Mouse (Mus musculus) embryonic stem cell, embryonic (primary cell): ENCODE results near the gene Stkld1.

ENCODE experiments used
- CTCF ChIA-PET, 4 experiments: fragments of 300-600 bp in 2 of 4; fragments of 350-600 bp in 2 of 4; sonication (Branson Sonifier 250); formaldehyde crosslinking; loops; one replicate each; lab custom pipeline; 2022; ENCODE audit warnings: inconsistent platforms in 2 of 4; lab: Charles Lee
- POLR2A ChIA-PET, 4 experiments: fragments of 300-600 bp in 2 of 4; fragments of 350-600 bp in 2 of 4; sonication (Branson Sonifier 250); formaldehyde crosslinking; loops; one replicate each; lab custom pipeline; 2022; ENCODE audit warnings: antibody characterized with exemption in 4 of 4, inconsistent platforms in 1 of 4; lab: Charles Lee

Gene Stkld1

DNA sequence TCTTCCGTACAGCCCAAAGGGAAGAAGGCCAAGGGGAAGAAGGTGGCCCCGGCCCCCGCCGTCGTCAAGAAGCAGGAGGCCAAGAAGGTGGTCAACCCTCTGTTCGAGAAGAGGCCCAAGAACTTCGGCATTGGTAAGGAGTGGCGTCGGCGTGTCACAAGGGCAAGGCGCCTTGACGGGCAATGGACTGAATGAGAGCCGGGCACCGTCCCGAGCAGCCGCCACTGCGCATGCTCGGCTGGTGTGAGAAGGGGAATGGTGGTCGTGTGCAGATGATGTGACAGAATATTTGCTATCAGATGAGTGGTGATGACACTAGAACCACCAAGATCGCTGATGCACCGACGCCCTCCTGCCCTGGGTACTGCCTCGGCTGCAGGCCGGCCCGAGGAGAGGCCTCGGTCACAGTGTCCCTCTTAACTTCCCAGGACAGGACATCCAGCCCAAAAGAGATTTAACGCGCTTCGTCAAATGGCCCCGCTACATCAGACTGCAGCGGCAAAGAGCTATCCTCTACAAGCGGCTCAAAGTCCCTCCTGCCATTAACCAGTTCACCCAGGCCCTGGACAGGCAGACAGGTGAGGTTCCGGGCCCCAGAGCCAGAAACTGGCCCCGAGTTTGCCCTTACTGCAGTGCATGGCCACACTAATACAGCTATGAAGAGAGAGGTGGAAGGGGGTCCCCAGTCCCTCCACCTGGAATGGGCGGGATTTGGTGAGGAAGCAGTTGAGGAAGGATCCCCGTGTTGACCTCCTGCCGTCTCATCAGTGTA, 22.7 kb upstream of the Stkld1 start:
- ChIA-PET CTCF (interaction anchor here in 1 of 4 experiments (1.0 kb wide), 1 partner anchor 8 kb away, joined by 4 read pairs; the partner anchor contains the start of gene Surf6), POLR2A (interaction anchor here (0.6 to 13.2 kb wide), 67 partner anchors 8 to 1551 kb away, joined by 3 to 251 read pairs (median 6); partner anchors contain the start of genes Surf6 (in 4 of the 4), Agpat2 (in 3 of the 4), Fam69b (in 1 of the 4) and Qsox2 (in 1 of the 4))

- ChIA-PET CTCF (no interaction called here), POLR2A (interaction anchor here (0.6 to 5.0 kb wide), 82 partner anchors 8 to 1215 kb away, joined by 3 to 136 read pairs (median 6); partner anchors contain the start of genes Surf6 (in 4 of the 4), Agpat2 (in 2 of the 4), Fam69b (in 1 of the 4) and Qsox2 (in 1 of the 4))
These were observed 21.5 kb upstream of the Stkld1 start for GRCm38 (mm10) chr2:26912253-26912770.

DNA sequence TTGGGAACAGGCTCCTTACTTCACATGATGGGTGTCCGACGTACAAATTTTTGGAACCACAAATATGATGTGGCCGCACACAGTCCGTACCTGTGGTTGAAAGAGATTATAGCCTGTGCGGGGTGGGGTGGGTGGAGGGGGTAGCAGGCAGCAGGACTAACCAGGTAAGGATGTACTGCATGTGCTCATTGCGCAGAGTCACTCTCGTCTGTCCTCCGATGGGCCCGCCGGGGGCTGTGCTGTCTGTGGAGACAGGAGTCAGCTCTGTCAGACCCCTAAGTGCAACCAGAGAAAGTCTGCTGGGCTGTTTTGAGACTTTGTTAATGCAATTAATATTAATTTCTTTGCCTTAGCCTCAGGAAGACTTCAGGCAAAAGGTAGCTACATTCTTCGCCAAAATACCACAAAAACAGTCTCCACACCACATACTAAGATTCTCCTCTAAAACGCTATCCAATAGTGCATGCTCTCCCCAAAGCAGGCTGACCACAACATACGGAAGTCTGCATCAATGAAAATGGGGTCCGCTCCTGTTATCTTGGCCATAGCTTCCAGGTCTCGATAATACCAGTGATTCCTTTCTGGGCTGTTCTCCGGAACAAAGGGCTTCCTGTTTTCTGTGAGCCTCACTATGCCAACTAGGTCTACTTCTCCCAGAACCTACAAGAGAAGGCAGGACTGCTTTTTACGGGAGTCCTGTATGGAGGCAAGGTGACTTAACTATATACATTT, 20.3 kb upstream of the Stkld1 start:
- CTCF ChIA-PET: no interaction called here

GRCm38 (mm10) chr2:26914148-26914941, 19.5 kb upstream of the Stkld1 start:
- POLR2A ChIA-PET: interaction anchor here (0.6 to 5.0 kb wide), 18 partner anchors 8 to 469 kb away, joined by 3 to 136 read pairs (median 14); partner anchors contain the start of gene Surf6 (in 4 of the 4)

More for the DNA sequence above, 20.3 kb upstream of the Stkld1 start:
- POLR2A ChIA-PET: interaction anchor here (0.6 to 5.0 kb wide), 29 partner anchors 9 to 468 kb away, joined by 3 to 136 read pairs (median 7); partner anchors contain the start of genes Surf6 (in 4 of the 4) and Slc2a6 (in 1 of the 4)

GRCm38 (mm10) chr2:26915927-26916728, 17.7 kb upstream of the Stkld1 start, which contains the start of the genes Surf2 and Surf1:
Surf2 (plus strand) TSS chr2:26916367.
Surf1 (minus strand) TSS chr2:26916530.
- ChIA-PET CTCF (interaction anchor here in 3 of 4 experiments (0.9 to 3.5 kb wide), 7 partner anchors 8 to 14 kb away, joined by 3 to 11 read pairs (median 5); partner anchors contain the start of gene Surf6 (in 2 of the 3)), POLR2A (interaction anchor here (0.5 to 13.6 kb wide), 33 partner anchors 9 to 1688 kb away, joined by 3 to 251 read pairs (median 5); partner anchors contain the start of genes Surf6 (in 3 of the 4), Med22 (in 1 of the 4), Rpl7a (in 1 of the 4) and Sec16a (in 1 of the 4))

More at GRCm38 (mm10) chr2:26914148-26914941, 19.5 kb upstream of the Stkld1 start:
- CTCF ChIA-PET: no interaction called here

DNA sequence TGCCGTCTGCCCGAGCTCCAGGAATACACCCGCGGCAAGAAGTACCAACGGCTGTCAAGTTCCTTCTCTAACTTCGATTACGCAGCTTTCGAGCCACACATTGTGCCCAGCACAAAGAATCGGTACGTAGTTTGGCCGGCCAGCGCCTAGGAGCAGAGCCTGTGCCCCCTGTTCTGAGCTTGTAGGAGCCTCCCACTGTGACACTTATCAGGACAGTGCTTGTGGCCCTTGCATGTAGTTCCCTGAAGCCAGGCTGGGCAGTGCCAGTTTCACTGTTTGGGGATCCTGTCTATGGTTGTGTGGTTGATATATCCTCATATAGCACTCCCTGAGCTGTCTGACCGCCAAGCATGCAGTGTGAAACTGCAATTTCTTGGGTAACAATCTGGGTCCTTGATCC, 17.1 kb upstream of the Stkld1 start:
- POLR2A ChIA-PET: interaction anchor here (0.7 to 13.6 kb wide), 27 partner anchors 9 to 322 kb away, joined by 3 to 251 read pairs (median 5); partner anchors contain the start of genes Surf6 (in 2 of the 4), Med22 (in 1 of the 4) and Rpl7a (in 1 of the 4)
- CTCF ChIA-PET: interaction anchor here in 3 of 4 experiments (0.9 to 3.5 kb wide), 7 partner anchors 9 to 14 kb away, joined by 3 to 11 read pairs (median 5); partner anchors contain the start of gene Surf6 (in 2 of the 3)

GRCm38 (mm10) chr2:26919684-26920083, 14.2 kb upstream of the Stkld1 start:
- ChIA-PET CTCF (interaction anchor here in 3 of 4 experiments (0.7 to 3.5 kb wide), 3 partner anchors 11 to 98 kb away, joined by 3 to 11 read pairs (median 3); no protein-coding TSS in a partner anchor), POLR2A (interaction anchor here (0.5 to 13.6 kb wide), 20 partner anchors 7 to 511 kb away, joined by 3 to 251 read pairs (median 4); partner anchors contain the start of genes Med22 (in 2 of the 4), Surf6 (in 2 of the 4), Agpat2 (in 1 of the 4) and Inpp5e (in 1 of the 4))

DNA sequence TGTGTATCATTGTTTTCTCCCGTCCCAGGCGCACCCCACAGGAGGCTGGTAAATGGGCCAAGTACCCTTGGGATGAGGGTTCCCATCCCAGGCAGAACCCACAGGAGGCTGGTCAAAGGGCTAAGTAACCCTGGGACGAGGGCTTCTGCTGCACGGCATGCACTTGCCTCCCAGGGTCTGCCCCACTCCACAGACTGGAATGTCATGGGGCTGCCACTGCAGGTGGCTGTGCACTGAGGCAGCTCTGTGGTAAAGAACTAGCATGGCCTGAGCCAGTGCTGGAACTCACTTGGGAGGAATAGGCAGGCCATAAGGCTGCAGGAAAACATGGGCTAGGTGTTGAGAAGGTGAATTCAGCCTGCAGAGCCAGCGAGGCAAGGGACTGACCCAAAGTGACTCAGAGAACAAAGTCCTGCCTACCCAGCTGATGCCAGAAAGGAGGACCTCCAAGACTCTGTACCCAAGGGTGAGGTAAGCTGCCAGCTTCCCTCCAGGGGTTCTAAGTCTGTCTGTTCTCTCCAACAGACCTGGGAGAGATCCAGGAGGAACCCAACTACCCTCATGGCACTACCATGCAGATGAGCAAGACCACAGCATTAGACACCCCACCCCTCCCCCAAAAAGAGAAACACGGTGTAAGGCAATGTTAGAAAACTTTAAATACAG, 13.5 kb upstream of the Stkld1 start:
- ChIA-PET POLR2A (interaction anchor here (1.0 to 13.6 kb wide), 18 partner anchors 7 to 511 kb away, joined by 3 to 251 read pairs (median 7); partner anchors contain the start of genes Surf6 (in 2 of the 4), Agpat2 (in 1 of the 4), Inpp5e (in 1 of the 4) and Med22 (in 1 of the 4)), CTCF (interaction anchor here in 1 of 4 experiments (0.7 kb wide), 1 partner anchor 97 kb away, joined by 3 read pairs; no protein-coding TSS in a partner anchor)

GRCm38 (mm10) chr2:26921784-26922183, 12.1 kb upstream of the Stkld1 start:
- CTCF ChIA-PET: interaction anchor here in 3 of 4 experiments (0.8 to 1.5 kb wide), 4 partner anchors 8 to 15 kb away, joined by 3 to 6 read pairs (median 3); no protein-coding TSS in a partner anchor
- POLR2A ChIA-PET: interaction anchor here (0.8 to 13.6 kb wide), 11 partner anchors 8 to 96 kb away, joined by 3 to 251 read pairs (median 9); partner anchors contain the start of genes Surf6 (in 2 of the 4), Med22 (in 1 of the 4) and Rpl7a (in 1 of the 4)

DNA sequence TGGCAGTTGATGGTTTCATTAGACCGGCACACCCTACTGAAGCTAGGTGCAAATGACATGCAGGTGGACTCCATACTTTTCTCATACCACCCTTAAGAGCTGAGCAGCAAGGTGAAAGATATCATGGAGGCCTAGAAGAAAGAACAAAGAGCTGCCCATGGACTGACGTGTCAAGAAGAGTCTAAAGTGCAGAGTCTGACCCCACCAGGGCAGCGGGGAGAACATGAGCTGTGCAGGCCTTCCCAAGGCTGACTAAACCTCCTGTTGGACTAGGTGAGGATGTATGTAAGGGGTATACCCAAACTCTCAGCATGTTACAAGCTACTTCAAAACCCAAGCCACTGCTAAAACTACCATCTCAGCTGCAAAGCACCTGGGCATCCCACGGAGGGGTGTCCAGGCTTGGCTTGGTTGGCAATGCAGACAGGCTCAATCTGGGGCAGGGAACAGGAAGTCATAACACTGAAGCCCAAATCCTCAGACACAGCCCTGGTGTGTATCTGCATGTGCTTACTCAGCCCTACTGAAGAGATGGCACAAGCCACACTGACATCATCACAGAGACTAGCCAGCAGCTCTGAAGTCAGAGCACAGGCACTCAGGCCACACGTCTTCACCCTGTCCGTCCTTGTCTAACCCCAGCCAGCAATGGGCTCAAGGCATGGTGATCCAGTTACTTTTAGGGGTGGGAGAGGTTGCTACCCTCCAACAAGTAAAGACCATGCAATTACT, 5.9 kb upstream of the Stkld1 start:
- CTCF ChIA-PET: no interaction called here
- POLR2A ChIA-PET: interaction anchor here in 3 of 4 experiments (0.7 to 13.6 kb wide), 12 partner anchors 9 to 111 kb away, joined by 3 to 251 read pairs (median 10); partner anchors contain the start of genes Surf1 (in 2 of the 3), Surf2 (in 2 of the 3), Surf6 (in 2 of the 3) and Med22 (in 1 of the 3)

- ChIA-PET POLR2A (interaction anchor here in 3 of 4 experiments (0.6 to 4.9 kb wide), 29 partner anchors 8 to 326 kb away, joined by 3 to 97 read pairs (median 6); partner anchors contain the start of genes Surf1 (in 3 of the 3), Surf2 (in 3 of the 3), Med22 (in 2 of the 3) and Rpl7a (in 2 of the 3)), CTCF (interaction anchor here (0.6 to 2.2 kb wide), 27 partner anchors 9 to 1408 kb away, joined by 3 to 15 read pairs (median 4); partner anchors contain the start of genes Surf1 (in 2 of the 4), Surf2 (in 1 of the 4) and Surf6 (in 1 of the 4))
These were observed 3.5 kb upstream of the Stkld1 start for GRCm38 (mm10) chr2:26930390-26930789.

DNA sequence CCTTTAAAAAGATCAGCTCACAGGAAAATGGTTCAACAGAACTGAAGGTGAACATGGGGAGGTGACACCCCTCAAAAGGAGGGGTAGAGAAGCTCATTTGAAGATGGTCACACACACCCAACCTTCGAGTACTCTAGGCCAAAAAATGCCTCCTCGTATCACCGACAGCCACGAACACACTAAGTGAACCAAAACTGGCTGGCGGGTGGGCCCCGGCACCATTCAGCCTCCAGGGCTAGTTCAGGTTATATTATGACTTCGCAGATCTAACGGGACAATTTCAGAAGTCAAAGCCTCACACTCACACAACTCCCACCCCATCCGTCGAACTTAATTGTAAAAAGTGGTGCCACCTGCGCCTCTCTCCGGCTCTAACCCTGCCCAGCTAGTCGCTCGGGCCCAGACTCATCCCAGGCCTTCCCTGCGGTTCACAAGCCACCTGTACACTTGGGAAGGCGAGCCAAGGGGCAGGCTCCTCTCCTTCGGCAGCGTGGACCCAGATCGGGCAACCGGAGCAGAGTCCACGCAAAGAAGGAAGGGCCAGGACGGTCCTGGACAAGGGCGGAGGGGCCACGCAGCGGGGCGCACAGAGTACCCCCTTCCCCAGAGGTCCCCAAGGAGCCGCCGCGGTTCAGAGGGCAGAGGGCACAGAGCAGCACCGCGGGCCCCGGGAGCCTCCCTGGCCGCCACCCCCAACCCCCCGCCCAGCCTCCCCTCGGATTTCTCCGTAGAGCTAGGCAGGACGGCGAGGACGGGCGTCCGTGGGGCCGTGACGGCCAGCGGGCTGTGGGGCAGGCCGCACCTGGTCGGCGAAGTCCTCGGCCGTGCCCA, 1.2 kb upstream of the Stkld1 start:
- POLR2A ChIA-PET: interaction anchor here (0.5 to 4.9 kb wide), 51 partner anchors 8 to 793 kb away, joined by 3 to 97 read pairs (median 3); partner anchors contain the start of genes Surf6 (in 4 of the 4), Surf1 (in 2 of the 4), Surf2 (in 2 of the 4) and Qsox2 (in 1 of the 4)
- CTCF ChIA-PET: interaction anchor here (0.6 to 1.8 kb wide), 6 partner anchors 17 to 106 kb away, joined by 3 to 5 read pairs (median 4); partner anchors contain the start of gene Surf6 (in 1 of the 4)

GRCm38 (mm10) chr2:26935286-26935685, 1.4 kb downstream of the Stkld1 start:
- ChIA-PET CTCF (no interaction called here), POLR2A (interaction anchor here in 2 of 4 experiments (1.0 to 4.8 kb wide), 16 partner anchors 10 to 490 kb away, joined by 3 to 34 read pairs (median 4); partner anchors contain the start of genes Surf6 (in 2 of the 2), Sec16a (in 1 of the 2), Surf1 (in 1 of the 2) and Surf2 (in 1 of the 2))
